Mouse (Mus musculus) embryonic stem cell, embryonic (primary cell): ENCODE data around the gene Gm20388.

Experiments used
- CTCF ChIA-PET, 4 experiments: fragments of 300-600 bp in 2 of 4; fragments of 350-600 bp in 2 of 4; sonication (Branson Sonifier 250); formaldehyde crosslinking; loops; one replicate each; lab custom pipeline; 2022; ENCODE audit warnings: inconsistent platforms in 2 of 4; lab: Charles Lee
- POLR2A ChIA-PET, 4 experiments: fragments of 300-600 bp in 2 of 4; fragments of 350-600 bp in 2 of 4; sonication (Branson Sonifier 250); formaldehyde crosslinking; loops; one replicate each; lab custom pipeline; 2022; ENCODE audit warnings: antibody characterized with exemption in 4 of 4, inconsistent platforms in 1 of 4; lab: Charles Lee

The Gm20388 gene

DNA sequence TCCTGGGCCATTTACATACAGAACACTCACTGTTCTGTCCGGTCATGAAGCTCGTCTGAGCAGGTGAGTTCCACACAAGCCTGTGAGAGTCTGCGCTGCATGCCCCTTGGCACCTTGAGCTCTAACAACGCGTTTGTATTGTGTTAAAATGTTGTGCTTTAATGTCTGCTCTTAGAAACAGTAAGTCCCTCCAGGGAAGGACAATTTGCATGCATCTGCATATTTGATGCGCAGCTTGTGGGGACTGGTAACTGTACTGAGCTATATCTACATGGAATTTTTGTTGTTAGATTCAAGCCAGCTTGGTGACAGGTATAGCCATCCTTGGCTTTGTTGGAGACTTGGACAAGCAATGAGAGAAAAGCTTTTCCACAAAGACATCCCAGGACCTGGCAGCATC, 4265.5 kb downstream of the Gm20388 start:
- CTCF ChIA-PET, result interaction anchor here in 1 of 4 experiments (0.6 kb wide), 2 partner anchors 25 to 98 kb away, joined by 3 to 4 read pairs; no protein-coding TSS in a partner anchor
- POLR2A ChIA-PET, result interaction anchor here in 1 of 4 experiments (0.5 to 1.9 kb wide), 3 partner anchors 10 to 90 kb away, joined by 4 to 6 read pairs (median 5); no protein-coding TSS in a partner anchor

DNA sequence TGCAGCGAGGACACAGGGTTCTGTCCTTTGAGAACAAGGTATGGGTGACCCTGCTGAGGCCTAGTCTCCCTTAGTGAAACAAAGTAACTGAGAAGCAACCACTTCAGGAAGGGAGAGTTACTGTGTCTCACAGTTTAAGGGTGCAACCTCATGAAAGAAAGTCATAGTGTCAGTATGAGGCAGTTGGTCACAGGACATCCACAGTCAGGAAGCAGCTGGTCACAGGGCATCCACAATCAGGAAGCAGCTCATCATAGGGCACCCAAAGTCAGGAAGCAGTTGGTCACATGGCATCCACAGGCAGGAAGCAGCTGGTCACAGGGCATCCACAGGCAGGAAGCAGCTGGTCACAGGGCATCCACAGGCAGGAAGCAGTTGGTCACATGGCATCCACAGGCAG, 4266.5 kb downstream of the Gm20388 start:
- CTCF ChIA-PET, result interaction anchor here in 1 of 4 experiments (1.1 kb wide), 1 partner anchor 138 kb away, joined by 3 read pairs; no protein-coding TSS in a partner anchor
- POLR2A ChIA-PET, result interaction anchor here in 1 of 4 experiments (1.9 kb wide), 1 partner anchor 20 kb away, joined by 4 read pairs; no protein-coding TSS in a partner anchor

GRCm38 (mm10) chr8:124180681-124181445, 4270.2 kb downstream of the Gm20388 start:
- POLR2A ChIA-PET, result interaction anchor here in 3 of 4 experiments (0.5 to 2.5 kb wide), 5 partner anchors 16 to 103 kb away, joined by 3 to 11 read pairs (median 3); no protein-coding TSS in a partner anchor
- CTCF ChIA-PET, result interaction anchor here in 1 of 4 experiments (0.6 to 1.0 kb wide), 2 partner anchors 13 to 91 kb away, joined by 3 to 4 read pairs; no protein-coding TSS in a partner anchor

- ChIA-PET CTCF (interaction anchor here in 2 of 4 experiments (0.6 to 1.0 kb wide), 5 partner anchors 12 to 1358 kb away, joined by 3 to 11 read pairs (median 4); no protein-coding TSS in a partner anchor), POLR2A (interaction anchor here in 3 of 4 experiments (0.5 to 2.5 kb wide), 6 partner anchors 15 to 434 kb away, joined by 3 to 11 read pairs (median 4); no protein-coding TSS in a partner anchor)
These were observed 4271.1 kb downstream of the Gm20388 start for GRCm38 (mm10) chr8:124181751-124182150.

GRCm38 (mm10) chr8:124182224-124182623, 4271.6 kb downstream of the Gm20388 start:
- CTCF ChIA-PET, result interaction anchor here in 2 of 4 experiments (0.5 to 0.6 kb wide), 2 partner anchors 25 to 82 kb away, joined by 3 read pairs; no protein-coding TSS in a partner anchor
- POLR2A ChIA-PET, result interaction anchor here in 3 of 4 experiments (0.6 to 2.5 kb wide), 7 partner anchors 10 to 434 kb away, joined by 3 to 11 read pairs (median 4); no protein-coding TSS in a partner anchor

DNA sequence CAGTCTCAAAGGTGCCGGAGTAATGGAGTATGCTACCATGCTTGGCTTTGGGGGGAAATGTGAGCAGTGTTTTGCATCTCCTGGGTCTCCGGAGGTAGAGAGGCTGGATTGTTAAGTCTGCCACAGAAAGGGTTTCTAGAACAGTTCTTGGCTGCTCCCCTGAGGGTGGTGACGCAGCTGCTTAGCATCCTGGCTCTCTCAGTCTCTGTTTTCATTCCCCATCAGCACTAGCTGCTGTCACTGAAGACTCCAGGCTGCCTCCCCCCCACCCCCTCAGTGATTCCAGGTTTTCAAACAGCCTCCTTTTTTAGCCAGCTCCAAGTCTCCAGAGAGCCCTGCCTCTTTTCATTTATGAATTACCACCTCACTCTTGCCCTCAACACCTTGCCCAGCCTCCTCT, 4273.4 kb downstream of the Gm20388 start:
- CTCF ChIA-PET, result interaction anchor here in 1 of 4 experiments (0.7 kb wide), 1 partner anchor 99 kb away, joined by 3 read pairs; no protein-coding TSS in a partner anchor
- POLR2A ChIA-PET, result interaction anchor here in 2 of 4 experiments (0.6 to 0.7 kb wide), 2 partner anchors 13 to 1534 kb away, joined by 3 to 5 read pairs; no protein-coding TSS in a partner anchor

DNA sequence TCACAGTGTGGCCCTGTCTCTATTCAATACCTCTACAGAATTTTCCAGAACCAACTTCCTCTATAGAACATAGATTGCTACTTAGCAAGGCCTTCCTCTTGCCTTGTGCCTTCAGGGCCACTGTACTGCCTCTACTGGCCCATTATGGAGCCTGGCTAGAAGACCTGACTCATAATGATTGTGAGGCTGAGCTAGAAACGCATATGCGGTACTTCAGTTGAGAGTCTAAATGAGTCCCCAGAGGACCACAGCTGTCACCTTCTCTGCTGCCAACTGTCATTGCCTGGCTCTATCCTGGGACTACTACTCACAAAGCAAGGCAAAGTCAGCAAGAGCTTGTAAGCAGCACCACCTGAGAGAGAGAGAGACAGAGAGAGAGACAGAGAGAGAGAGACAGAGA, 4273.9 kb downstream of the Gm20388 start:
- CTCF ChIA-PET, result interaction anchor here in 2 of 4 experiments (0.6 to 0.7 kb wide), 2 partner anchors 99 to 196 kb away, joined by 3 read pairs; no protein-coding TSS in a partner anchor
- POLR2A ChIA-PET, result interaction anchor here in 2 of 4 experiments (0.6 to 0.7 kb wide), 2 partner anchors 13 to 1535 kb away, joined by 3 to 5 read pairs; no protein-coding TSS in a partner anchor

DNA sequence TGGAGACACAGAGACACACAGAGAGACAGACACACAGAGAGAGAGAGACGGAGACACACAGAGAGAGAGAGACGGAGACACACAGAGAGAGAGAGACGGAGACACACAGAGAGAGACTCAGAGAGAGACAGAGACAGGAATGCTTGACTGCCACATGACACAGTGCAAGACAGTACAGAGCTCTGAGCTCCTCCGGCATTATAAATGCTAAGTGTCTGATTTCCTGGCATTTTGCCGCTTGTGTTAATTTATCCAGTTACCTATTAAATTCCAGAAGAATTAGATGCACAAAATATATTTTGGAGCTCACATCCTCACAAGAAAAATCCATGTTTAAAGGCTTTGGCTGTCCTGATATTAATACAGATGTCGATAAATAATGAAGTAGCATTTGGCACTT, 4274.4 kb downstream of the Gm20388 start:
- ChIA-PET POLR2A (interaction anchor here in 2 of 4 experiments (1.1 to 2.1 kb wide), 2 partner anchors 9 to 12 kb away, joined by 3 to 6 read pairs; no protein-coding TSS in a partner anchor), CTCF (interaction anchor here in 1 of 4 experiments (0.6 kb wide), 1 partner anchor 197 kb away, joined by 3 read pairs; no protein-coding TSS in a partner anchor)

GRCm38 (mm10) chr8:124190388-124190787, 4279.7 kb downstream of the Gm20388 start:
- ChIA-PET CTCF (interaction anchor here in 1 of 4 experiments (1.2 kb wide), 1 partner anchor 40 kb away, joined by 4 read pairs; no protein-coding TSS in a partner anchor), POLR2A (interaction anchor here in 1 of 4 experiments (0.7 kb wide), 1 partner anchor 17 kb away, joined by 3 read pairs; no protein-coding TSS in a partner anchor)

GRCm38 (mm10) chr8:124192242-124192641, 4281.6 kb downstream of the Gm20388 start:
- ChIA-PET POLR2A (interaction anchor here in 1 of 4 experiments (0.7 kb wide), 1 partner anchor 10 kb away, joined by 3 read pairs; no protein-coding TSS in a partner anchor), CTCF (interaction anchor here in 2 of 4 experiments (1.0 to 2.0 kb wide), 2 partner anchors 32 to 112 kb away, joined by 3 to 5 read pairs; no protein-coding TSS in a partner anchor)

- POLR2A ChIA-PET, result interaction anchor here in 2 of 4 experiments (0.7 to 1.8 kb wide), 4 partner anchors 10 to 14 kb away, joined by 3 to 4 read pairs (median 4); no protein-coding TSS in a partner anchor
- CTCF ChIA-PET, result interaction anchor here (0.6 to 2.0 kb wide), 7 partner anchors 12 to 549 kb away, joined by 3 to 5 read pairs (median 3); no protein-coding TSS in a partner anchor
These were observed 4282.3 kb downstream of the Gm20388 start for GRCm38 (mm10) chr8:124192976-124193375.

DNA sequence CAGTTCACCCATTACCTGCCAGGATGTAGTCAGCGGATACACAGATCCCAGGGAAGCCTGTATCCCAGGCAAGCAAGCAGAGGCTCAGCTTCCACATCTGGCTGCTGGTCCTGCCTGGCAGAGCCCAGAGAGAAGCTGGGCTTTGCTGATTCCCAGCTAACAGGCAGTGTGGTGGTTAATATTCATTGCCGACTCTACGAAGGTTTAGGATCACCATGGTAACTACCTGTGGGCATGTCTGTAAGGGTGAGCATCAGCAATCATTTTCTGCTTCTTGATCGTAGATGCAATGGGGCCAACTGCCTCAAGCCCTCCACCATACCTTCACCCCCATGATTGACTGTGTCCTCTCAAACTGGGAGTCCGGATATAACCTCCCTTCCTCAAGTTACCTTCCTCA, 4283.4 kb downstream of the Gm20388 start:
- POLR2A ChIA-PET, result interaction anchor here in 1 of 4 experiments (1.8 kb wide), 1 partner anchor 13 kb away, joined by 4 read pairs; no protein-coding TSS in a partner anchor
- CTCF ChIA-PET, result interaction anchor here in 1 of 4 experiments (1.6 to 2.0 kb wide), 2 partner anchors 13 to 114 kb away, joined by 3 to 5 read pairs; no protein-coding TSS in a partner anchor

GRCm38 (mm10) chr8:124196195-124196594, 4285.6 kb downstream of the Gm20388 start:
- POLR2A ChIA-PET, result interaction anchor here (0.6 to 2.7 kb wide), 7 partner anchors 10 to 40 kb away, joined by 3 to 14 read pairs (median 3); no protein-coding TSS in a partner anchor
- CTCF ChIA-PET, result interaction anchor here in 2 of 4 experiments (0.8 to 0.9 kb wide), 2 partner anchors 118 to 197 kb away, joined by 3 read pairs; no protein-coding TSS in a partner anchor

DNA sequence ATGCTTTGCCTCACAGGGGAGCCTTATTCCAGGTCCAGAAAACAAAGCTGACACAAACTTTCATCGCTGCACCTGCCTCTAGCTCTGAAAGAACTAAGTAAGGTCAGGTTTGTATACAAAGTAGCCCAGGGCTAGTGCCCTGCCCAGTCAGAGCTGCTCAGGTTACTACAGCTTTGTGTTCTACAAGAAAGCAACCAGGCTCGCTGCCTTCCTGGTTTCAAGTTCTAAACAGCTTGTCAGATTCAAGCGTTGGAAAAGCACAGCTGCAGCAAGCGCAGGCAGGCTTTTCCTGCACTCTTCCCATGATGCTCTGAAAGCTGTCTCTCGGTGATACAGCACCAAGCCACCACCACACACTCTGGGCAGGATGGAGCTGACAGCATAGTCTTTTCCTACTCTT, 4286.2 kb downstream of the Gm20388 start:
- ChIA-PET CTCF (interaction anchor here in 3 of 4 experiments (0.8 to 1.1 kb wide), 3 partner anchors 118 to 197 kb away, joined by 3 read pairs; no protein-coding TSS in a partner anchor), POLR2A (interaction anchor here (0.6 to 2.7 kb wide), 14 partner anchors 9 to 143 kb away, joined by 3 to 21 read pairs (median 4); no protein-coding TSS in a partner anchor)

DNA sequence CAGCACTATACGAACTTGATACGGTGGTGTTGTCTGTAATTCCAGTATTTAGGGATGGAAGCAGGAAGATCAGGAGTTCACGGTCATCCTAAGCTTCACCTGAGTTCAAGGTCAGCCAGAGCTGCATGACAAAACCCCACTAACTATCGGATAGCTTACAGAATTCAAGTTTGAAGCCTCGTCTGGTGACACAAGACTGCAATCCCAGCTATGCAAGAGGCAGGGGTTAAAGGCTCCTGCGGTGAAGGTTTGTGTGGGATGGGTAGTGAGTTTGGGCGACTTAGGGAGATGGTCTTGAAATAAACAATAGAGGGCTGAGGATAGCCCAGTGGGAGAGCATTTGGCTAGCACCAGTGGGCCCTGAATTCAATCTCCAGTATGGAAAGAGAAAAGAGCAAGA, 4287.6 kb downstream of the Gm20388 start:
- CTCF ChIA-PET, result interaction anchor here in 2 of 4 experiments (1.1 to 1.3 kb wide), 2 partner anchors 19 kb away, joined by 4 to 11 read pairs; no protein-coding TSS in a partner anchor
- POLR2A ChIA-PET, result interaction anchor here in 3 of 4 experiments (0.6 to 2.7 kb wide), 17 partner anchors 12 to 337 kb away, joined by 3 to 21 read pairs (median 3); no protein-coding TSS in a partner anchor

GRCm38 (mm10) chr8:124200400-124200799, 4289.8 kb downstream of the Gm20388 start:
- POLR2A ChIA-PET, result interaction anchor here in 2 of 4 experiments (0.6 kb wide), 2 partner anchors 30 to 113 kb away, joined by 3 read pairs; no protein-coding TSS in a partner anchor
- CTCF ChIA-PET, result no interaction called here

- POLR2A ChIA-PET, result interaction anchor here in 1 of 4 experiments (0.6 kb wide), 1 partner anchor 391 kb away, joined by 3 read pairs; no protein-coding TSS in a partner anchor
- CTCF ChIA-PET, result no interaction called here
These were observed 4291.1 kb downstream of the Gm20388 start for GRCm38 (mm10) chr8:124201706-124202105.
